Mouse (Mus musculus): Measurements from ENCODE around the gene Padi2.

DNA sequence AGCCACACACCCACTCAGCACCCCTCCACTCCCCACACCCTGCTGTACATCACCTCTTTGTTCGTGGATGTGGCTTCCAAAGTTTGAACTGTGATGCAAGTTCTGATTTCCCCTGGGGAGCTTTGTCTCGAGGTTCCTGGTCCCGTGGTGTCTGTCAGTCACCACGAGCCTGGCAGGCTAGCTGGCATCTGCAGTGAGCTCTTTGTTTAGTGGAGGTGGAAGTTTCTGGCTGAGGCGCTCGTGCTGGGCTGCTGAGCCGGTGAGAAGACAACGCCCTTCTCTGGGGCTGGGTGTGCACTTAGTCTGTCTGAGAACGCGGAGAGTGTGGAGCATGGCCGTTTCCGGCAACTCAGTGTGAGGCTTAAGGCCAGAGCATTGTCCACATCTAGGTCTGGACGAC, 65.5 kb downstream of the Padi2 start:
- no peak for TF ChIP-seq CTCF (IDR thresholded peaks at IDR 0.05; ENCODE audit: borderline replicate concordance, control insufficient read depth, extremely low read depth, insufficient read depth, low read length, poor library complexity)
- TF ChIP-seq POLR2A (IDR thresholded peaks at IDR 0.05; ENCODE audit: control insufficient read depth, extremely low read depth, insufficient read depth, low read length, poor library complexity) = no peak
